Mouse (Mus musculus): ENCODE results near the gene Bcar3. TPM values are rescaled to one million over a fixed set of nuclear protein-coding genes. Genes with fewer than 3 reads are reported as not detected.

The Bcar3 gene
- polyA plus RNA-seq, 1 experiment from 2014 or later = 2.8 TPM

DNA sequence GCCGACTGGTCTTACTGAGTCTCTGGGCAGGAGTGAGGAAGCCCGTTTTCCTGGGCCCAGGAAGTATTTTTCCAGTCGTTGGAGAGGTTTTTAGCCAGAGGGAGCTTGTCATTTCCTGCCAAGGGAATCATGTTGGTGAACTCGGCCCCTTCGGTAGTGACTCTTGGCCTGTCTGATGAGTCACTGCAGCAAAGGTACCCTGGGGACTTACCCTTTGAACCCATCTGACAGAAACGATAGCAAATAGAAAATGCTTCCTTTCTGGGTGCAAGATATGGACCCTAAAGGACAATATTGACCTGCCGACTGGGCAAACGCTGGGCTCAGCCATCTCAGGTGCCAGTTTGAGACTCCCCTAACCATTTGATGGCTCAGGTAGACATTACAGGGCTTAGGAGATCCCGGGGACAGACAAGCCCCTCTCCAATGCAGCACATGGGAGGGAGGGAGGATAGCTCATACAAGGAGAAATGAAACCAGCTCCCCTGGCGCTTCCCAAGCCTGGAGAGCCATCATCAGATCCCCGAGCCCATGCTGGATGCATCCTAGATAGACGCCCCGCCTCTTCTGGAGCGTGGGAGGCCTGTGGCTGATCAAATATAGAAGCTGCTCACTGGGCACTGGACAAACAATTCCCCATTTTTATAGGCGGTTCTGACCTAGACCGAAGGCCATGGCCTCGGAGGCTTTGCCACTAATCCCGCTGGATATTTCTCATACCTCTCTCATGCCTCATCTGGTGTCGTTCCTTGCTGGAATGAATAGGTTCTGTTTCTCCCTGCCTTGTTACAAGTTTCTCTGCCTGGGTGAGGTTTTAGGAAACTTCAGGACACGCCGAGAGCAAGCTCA lies 188.2 kb downstream of the Bcar3 start:
- peaks cover 60% of the 10 kb centered on the region for H3K27me3 ChIP-seq (ENCODE audit: control insufficient read depth, insufficient read depth, low read length)
- H3K4me1 ChIP-seq (ENCODE audit: control insufficient read depth in 2 of 2, insufficient read depth in 2 of 2, low read length in 2 of 2) = peaks cover 10 to 15% of the 10 kb centered on the region in 2 experiments; a peak in 3 of 4 replicates
- ATAC-seq (ENCODE audit: insufficient number of reproducible peaks, insufficient read depth, low FRiP score, low read depth) = no peak
- no peak overlapping the region for H3K27ac ChIP-seq (replicated peaks in 1 of 2; ENCODE audit: control insufficient read depth in 1 of 2, insufficient read depth in 1 of 2, low read depth in 2 of 2, low read length in 2 of 2)
- H3K9ac ChIP-seq (ENCODE audit: low read length) = no peak overlapping the region
- 61% methylated on average over 21 of the region's 21 CpGs for WGBS
- H3K4me3 ChIP-seq (ENCODE audit: control insufficient read depth in 1 of 2, insufficient read depth in 1 of 2, low read depth in 1 of 2, low read length in 2 of 2) = no peak overlapping the region
- H3K9me3 ChIP-seq (ENCODE audit: control insufficient read depth, low read length) = no peaks in the 10 kb centered on the region
- H3K36me3 ChIP-seq (ENCODE audit: control insufficient read depth, insufficient read depth, low read length) = no peaks in the 10 kb centered on the region
- H3K4me2 ChIP-seq (ENCODE audit: low read length) = no peak overlapping the region

DNA sequence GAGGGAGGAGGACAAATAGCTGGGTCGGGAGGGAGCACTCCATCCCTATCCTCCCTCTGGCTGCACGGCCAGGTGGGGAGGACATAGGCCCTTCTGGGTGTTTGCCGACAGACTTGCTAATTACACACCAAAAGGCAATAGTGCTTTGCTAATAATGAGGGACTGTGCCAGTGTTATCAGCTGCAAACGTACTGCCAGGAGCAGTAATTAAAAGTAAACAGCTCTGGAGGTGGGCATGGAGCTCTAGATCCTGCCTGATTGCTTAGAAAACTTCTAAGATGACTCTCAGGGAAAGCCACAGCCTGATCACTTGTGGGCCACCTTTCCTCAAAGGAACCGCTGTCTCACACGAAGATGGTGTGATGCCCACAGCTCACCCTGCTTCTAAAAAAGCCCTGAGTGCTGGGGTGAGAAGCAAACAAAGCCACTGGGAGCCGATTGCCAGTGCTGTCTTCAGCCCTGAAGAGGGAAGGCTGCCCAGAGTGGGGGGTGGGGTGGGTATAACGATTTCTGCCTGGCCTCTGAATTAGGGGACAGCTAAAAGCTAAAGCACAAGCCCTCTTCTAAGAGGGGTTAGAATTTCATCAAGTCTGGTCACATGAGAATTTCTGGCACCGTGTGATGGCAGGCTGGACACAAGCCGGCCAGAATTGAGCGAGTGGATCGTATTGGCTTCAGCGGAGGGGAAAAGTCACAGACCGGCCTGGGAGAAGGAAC lies 189.3 kb downstream of the Bcar3 start:
- Histone ChIP-seq H3K4me3 (ENCODE audit: control insufficient read depth in 1 of 2, insufficient read depth in 1 of 2, low read depth in 1 of 2, low read length in 2 of 2) (peak overlapping the region in 1 of 2 experiments; percentile 13; a peak in 1 of 4 replicates), H3K36me3 (ENCODE audit: control insufficient read depth, insufficient read depth, low read length) (no peaks in the 10 kb centered on the region), H3K9me3 (ENCODE audit: control insufficient read depth, low read length) (no peaks in the 10 kb centered on the region), H3K27ac (replicated peaks in 1 of 2; ENCODE audit: control insufficient read depth in 1 of 2, insufficient read depth in 1 of 2, low read depth in 2 of 2, low read length in 2 of 2) (no peak overlapping the region), H3K4me1 (ENCODE audit: control insufficient read depth in 2 of 2, insufficient read depth in 2 of 2, low read length in 2 of 2) (peaks cover 10 to 12% of the 10 kb centered on the region in 2 experiments; a peak in 3 of 4 replicates), H3K27me3 (ENCODE audit: control insufficient read depth, insufficient read depth, low read length) (peaks cover 49% of the 10 kb centered on the region), H3K4me2 (ENCODE audit: low read length) (peak overlapping the region; percentile 53), H3K9ac (ENCODE audit: low read length) (peak overlapping the region; percentile 27; the same call in 1 of the 2 replicates)
- no peak for ATAC-seq (ENCODE audit: insufficient number of reproducible peaks, insufficient read depth, low FRiP score, low read depth)
- 29% methylated on average over 14 of the region's 14 CpGs for WGBS

DNA sequence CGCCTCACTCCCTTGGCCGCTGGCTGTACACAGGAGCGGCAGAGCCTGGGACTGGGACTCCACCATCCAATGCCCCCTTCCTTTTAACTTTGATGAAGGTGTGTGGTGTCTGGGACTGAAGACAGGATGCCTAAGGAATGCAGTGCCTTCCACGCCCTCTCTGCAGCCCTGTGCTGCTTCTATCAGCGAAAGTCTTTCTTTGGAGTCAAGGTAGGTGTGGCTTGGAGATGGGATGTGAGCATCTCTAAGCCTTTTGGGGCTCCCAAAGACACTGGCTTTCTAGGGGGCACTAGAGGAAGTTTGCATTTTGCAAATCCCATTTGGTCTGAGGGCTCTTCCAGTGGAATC lies 189.8 kb downstream of the Bcar3 start:
- WGBS = 28% methylated on average over 5 of the region's 5 CpGs
- Histone ChIP-seq H3K27ac (replicated peaks in 1 of 2; ENCODE audit: control insufficient read depth in 1 of 2, insufficient read depth in 1 of 2, low read depth in 2 of 2, low read length in 2 of 2) (no peak overlapping the region), H3K4me3 (ENCODE audit: control insufficient read depth in 1 of 2, insufficient read depth in 1 of 2, low read depth in 1 of 2, low read length in 2 of 2) (peak overlapping the region in 1 of 2 experiments; percentile 13; a peak in 1 of 4 replicates)

DNA sequence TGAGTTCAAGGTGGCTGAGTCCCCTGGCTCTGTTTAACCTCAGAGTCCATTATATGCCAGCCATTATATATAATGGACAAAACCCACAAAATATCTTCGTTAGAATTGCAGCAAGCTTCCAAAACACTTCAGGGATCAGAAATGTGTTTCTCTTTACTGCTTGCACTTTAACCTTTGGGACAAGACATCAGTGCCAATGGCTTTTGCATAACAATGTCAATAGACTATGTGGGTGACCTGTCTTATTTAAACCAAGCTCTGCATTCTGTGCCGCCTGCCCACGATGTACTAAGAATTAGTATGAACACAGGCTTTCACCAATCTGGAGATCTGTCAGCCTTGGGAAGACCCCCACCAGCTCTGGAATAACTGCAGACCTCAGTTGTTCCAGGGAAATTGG lies 190.4 kb downstream of the Bcar3 start:
- peaks cover 10 to 12% of the 10 kb centered on the region in 2 experiments; a peak in 3 of 4 replicates for H3K4me1 ChIP-seq (ENCODE audit: control insufficient read depth in 2 of 2, insufficient read depth in 2 of 2, low read length in 2 of 2)
- H3K27ac ChIP-seq (replicated peaks in 1 of 2; ENCODE audit: control insufficient read depth in 1 of 2, insufficient read depth in 1 of 2, low read depth in 2 of 2, low read length in 2 of 2) = no peak overlapping the region
- H3K9ac ChIP-seq (ENCODE audit: low read length) = no peak overlapping the region
- H3K27me3 ChIP-seq (ENCODE audit: control insufficient read depth, insufficient read depth, low read length) = peaks cover 42% of the 10 kb centered on the region
- WGBS = 72% methylated on average over 3 of the region's 3 CpGs
- H3K4me2 ChIP-seq (ENCODE audit: low read length) = no peak overlapping the region
- H3K4me3 ChIP-seq (ENCODE audit: control insufficient read depth in 1 of 2, insufficient read depth in 1 of 2, low read depth in 1 of 2, low read length in 2 of 2) = no peak overlapping the region
- no peaks in the 10 kb centered on the region for H3K9me3 ChIP-seq (ENCODE audit: control insufficient read depth, low read length)
- no peak for ATAC-seq (ENCODE audit: insufficient number of reproducible peaks, insufficient read depth, low FRiP score, low read depth)
- H3K36me3 ChIP-seq (ENCODE audit: control insufficient read depth, insufficient read depth, low read length) = no peaks in the 10 kb centered on the region

More for the DNA sequence above, 189.8 kb downstream of the Bcar3 start:
- Histone ChIP-seq H3K36me3 (ENCODE audit: control insufficient read depth, insufficient read depth, low read length) (no peaks in the 10 kb centered on the region), H3K27me3 (ENCODE audit: control insufficient read depth, insufficient read depth, low read length) (peaks cover 45% of the 10 kb centered on the region), H3K9me3 (ENCODE audit: control insufficient read depth, low read length) (no peaks in the 10 kb centered on the region), H3K4me1 (ENCODE audit: control insufficient read depth in 2 of 2, insufficient read depth in 2 of 2, low read length in 2 of 2) (peaks cover 10 to 12% of the 10 kb centered on the region in 2 experiments; a peak in 3 of 4 replicates), H3K4me2 (ENCODE audit: low read length) (peak overlapping the region; percentile 53), H3K9ac (ENCODE audit: low read length) (peak overlapping the region; percentile 27; the same call in 1 of the 2 replicates)
- ATAC-seq (ENCODE audit: insufficient number of reproducible peaks, insufficient read depth, low FRiP score, low read depth) = no peak

DNA sequence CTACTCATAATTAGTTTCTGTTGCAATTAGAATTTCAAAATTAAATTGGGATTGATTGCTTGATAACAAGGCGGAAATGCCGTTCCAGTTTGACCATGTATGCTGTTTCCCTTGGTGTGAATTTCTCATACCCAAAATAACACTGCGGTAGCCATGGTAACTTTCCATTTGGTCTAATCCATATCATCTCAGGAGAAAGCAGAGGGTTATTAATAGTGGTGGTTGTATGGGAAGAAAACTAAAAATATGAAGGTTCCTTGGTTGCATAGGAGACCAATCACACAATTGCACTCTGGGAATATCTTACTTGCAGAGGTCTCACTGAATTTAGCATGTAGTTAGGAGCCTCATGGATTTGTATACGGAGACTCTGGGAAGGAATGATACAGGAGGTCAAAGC lies 191.8 kb downstream of the Bcar3 start:
- Histone ChIP-seq H3K9me3 (ENCODE audit: control insufficient read depth, low read length) (no peaks in the 10 kb centered on the region), H3K4me2 (ENCODE audit: low read length) (no peak overlapping the region), H3K27ac (replicated peaks in 1 of 2; ENCODE audit: control insufficient read depth in 1 of 2, insufficient read depth in 1 of 2, low read depth in 2 of 2, low read length in 2 of 2) (no peak overlapping the region), H3K36me3 (ENCODE audit: control insufficient read depth, insufficient read depth, low read length) (no peaks in the 10 kb centered on the region), H3K27me3 (ENCODE audit: control insufficient read depth, insufficient read depth, low read length) (peaks cover 32% of the 10 kb centered on the region), H3K4me3 (ENCODE audit: control insufficient read depth in 1 of 2, insufficient read depth in 1 of 2, low read depth in 1 of 2, low read length in 2 of 2) (no peak overlapping the region), H3K9ac (ENCODE audit: low read length) (no peak overlapping the region), H3K4me1 (ENCODE audit: control insufficient read depth in 2 of 2, insufficient read depth in 2 of 2, low read length in 2 of 2) (peaks cover 10% of the 10 kb centered on the region in 2 experiments; a peak in 3 of 4 replicates)
- WGBS = 86% methylated on average over 4 of the region's 4 CpGs
- no peak for ATAC-seq (ENCODE audit: insufficient number of reproducible peaks, insufficient read depth, low FRiP score, low read depth)

DNA sequence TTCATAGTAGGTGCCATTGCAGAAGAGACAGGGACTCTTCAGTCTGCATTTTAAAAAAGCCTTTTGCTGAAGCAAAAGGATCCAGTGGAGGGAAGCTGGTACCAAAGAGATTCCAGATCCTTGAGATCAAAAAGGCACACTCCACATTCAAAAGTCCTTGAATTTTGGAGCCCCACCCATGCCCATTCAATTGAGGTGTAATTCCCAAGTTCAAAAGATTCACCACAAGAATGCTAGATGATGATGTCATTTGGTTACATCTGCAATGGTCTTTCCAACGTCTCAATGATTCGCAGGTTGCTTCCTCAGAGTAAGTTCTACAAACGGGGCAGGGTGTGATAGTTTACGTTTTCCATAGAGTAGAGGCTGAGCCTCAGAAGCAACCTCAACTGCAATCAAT lies 192.3 kb downstream of the Bcar3 start:
- Histone ChIP-seq H3K4me2 (ENCODE audit: low read length) (no peak overlapping the region), H3K4me1 (ENCODE audit: control insufficient read depth in 2 of 2, insufficient read depth in 2 of 2, low read length in 2 of 2) (peaks cover 10% of the 10 kb centered on the region in 2 experiments; a peak in 3 of 4 replicates), H3K27ac (replicated peaks in 1 of 2; ENCODE audit: control insufficient read depth in 1 of 2, insufficient read depth in 1 of 2, low read depth in 2 of 2, low read length in 2 of 2) (no peak overlapping the region), H3K27me3 (ENCODE audit: control insufficient read depth, insufficient read depth, low read length) (peaks cover 29% of the 10 kb centered on the region; the same call in 1 of the 2 replicates), H3K9ac (ENCODE audit: low read length) (no peak overlapping the region), H3K4me3 (ENCODE audit: control insufficient read depth in 1 of 2, insufficient read depth in 1 of 2, low read depth in 1 of 2, low read length in 2 of 2) (no peak overlapping the region), H3K36me3 (ENCODE audit: control insufficient read depth, insufficient read depth, low read length) (no peaks in the 10 kb centered on the region), H3K9me3 (ENCODE audit: control insufficient read depth, low read length) (no peaks in the 10 kb centered on the region)
- 80% methylated on average over 4 of the region's 4 CpGs for WGBS
- ATAC-seq (ENCODE audit: insufficient number of reproducible peaks, insufficient read depth, low FRiP score, low read depth) = no peak

DNA sequence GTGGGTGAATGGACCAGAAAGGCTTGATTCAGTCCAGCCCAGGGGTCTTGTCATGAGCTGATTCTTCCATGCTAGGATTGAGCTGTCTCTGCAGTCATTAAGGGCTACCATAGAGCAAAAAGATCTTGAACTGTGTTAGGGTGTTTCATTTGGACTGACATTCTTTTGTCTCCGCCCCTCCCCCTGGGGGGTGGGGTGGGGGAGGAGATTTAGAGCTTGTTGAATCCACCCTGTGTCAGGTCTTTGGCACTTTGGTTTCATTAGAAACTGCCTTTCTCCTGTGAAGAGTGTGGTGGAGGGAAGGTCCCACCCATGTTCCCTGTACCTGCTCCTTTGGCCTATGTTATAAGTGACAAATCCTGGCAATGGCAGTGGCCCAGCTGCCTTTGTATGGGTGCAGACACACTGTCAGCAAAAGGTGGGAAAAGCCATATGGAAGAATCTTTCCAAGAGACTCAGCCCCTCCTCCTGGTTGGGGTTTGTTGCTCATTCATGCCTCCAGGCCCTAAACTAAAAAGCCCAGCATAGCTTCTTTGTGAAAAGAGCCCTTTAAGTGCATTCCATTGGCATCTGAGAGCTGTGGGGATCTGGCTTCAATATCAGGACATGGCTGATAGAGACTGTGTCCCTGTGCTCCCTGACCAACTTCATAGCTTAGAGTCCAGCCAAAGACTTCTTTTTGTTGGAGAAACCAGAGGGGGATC lies 194.3 kb downstream of the Bcar3 start:
- Histone ChIP-seq H3K4me1 (ENCODE audit: control insufficient read depth in 2 of 2, insufficient read depth in 2 of 2, low read length in 2 of 2) (peaks cover 4 to 7% of the 10 kb centered on the region in 2 experiments; a peak in 3 of 4 replicates), H3K27me3 (ENCODE audit: control insufficient read depth, insufficient read depth, low read length) (peaks cover 27% of the 10 kb centered on the region; the same call in 1 of the 2 replicates), H3K4me2 (ENCODE audit: low read length) (no peak overlapping the region), H3K9ac (ENCODE audit: low read length) (no peak overlapping the region), H3K4me3 (ENCODE audit: control insufficient read depth in 1 of 2, insufficient read depth in 1 of 2, low read depth in 1 of 2, low read length in 2 of 2) (no peak overlapping the region), H3K36me3 (ENCODE audit: control insufficient read depth, insufficient read depth, low read length) (no peaks in the 10 kb centered on the region), H3K27ac (replicated peaks in 1 of 2; ENCODE audit: control insufficient read depth in 1 of 2, insufficient read depth in 1 of 2, low read depth in 2 of 2, low read length in 2 of 2) (no peak overlapping the region), H3K9me3 (ENCODE audit: control insufficient read depth, low read length) (no peaks in the 10 kb centered on the region)
- 69% methylated on average over 1 of the region's 1 CpGs for whole genome bisulfite sequencing
- ATAC-seq (ENCODE audit: insufficient number of reproducible peaks, insufficient read depth, low FRiP score, low read depth) = no peak

Measured in heart, embryonic 14.5 days (tissue).